Mouse (Mus musculus) stomach, postnatal 0 days (tissue): ENCODE data around the gene Frmd4b. TPM values are rescaled to one million over a fixed set of nuclear protein-coding genes. Genes with fewer than 3 reads are reported as not detected.

Source experiments
- ATAC-seq: fragments of 200-750 bp; cut with Nextera tagmentation; 2 replicates; pipeline ENCODE4 v1.8.0; 2017; ENCODE audit not compliant: low FRiP score, low TSS enrichment
- DNase-seq: peaks from one replicate; pipeline ENCODE4 v3.0.0-alpha.2; 2016; ENCODE audit warnings: low spot score
- H3K27ac ChIP-seq: fragments of 300-500 bp; sonication (generic); replicated peaks from 2 replicates; pipeline ENCODE4 v1.5.1; 2014; ENCODE audit warnings: mild to moderate bottlenecking, control low read depth
- H3K27me3 ChIP-seq: fragments of 300-500 bp; sonication (generic); 2 replicates; pipeline ENCODE4 v1.6.1; 2014; ENCODE audit warnings: low read length; ENCODE audit not compliant: control insufficient read depth, insufficient read depth
- H3K36me3 ChIP-seq: fragments of 300-500 bp; sonication (generic); 2 replicates; pipeline ENCODE4 v1.6.1; 2014; ENCODE audit warnings: low read length, mixed read lengths; ENCODE audit not compliant: control insufficient read depth, insufficient read depth
- H3K4me1 ChIP-seq: fragments of 300-500 bp; sonication (generic); replicated peaks from 2 replicates; pipeline ENCODE4 v1.6.1; 2014; ENCODE audit warnings: antibody characterized with exemption; ENCODE audit not compliant: control insufficient read depth, insufficient read depth
- H3K4me2 ChIP-seq: fragments of 300-500 bp; sonication (generic); replicated peaks from 2 replicates; pipeline ENCODE4 v1.6.1; 2014; ENCODE audit warnings: low read depth, mild to moderate bottlenecking, control low read depth, moderate library complexity
- H3K4me3 ChIP-seq: fragments of 300-500 bp; sonication (generic); 2 replicates; pipeline ENCODE4 v1.5.1; 2014; ENCODE audit warnings: low read depth, low read length, control low read depth
- H3K9ac ChIP-seq: fragments of 300-500 bp; sonication (generic); 2 replicates; pipeline ENCODE4 v1.6.1; 2014; ENCODE audit warnings: mild to moderate bottlenecking, low read length, control low read depth, mixed read lengths
- H3K9me3 ChIP-seq: fragments of 300-500 bp; sonication (generic); 2 replicates; pipeline ENCODE4 v1.6.1; 2016; ENCODE audit warnings: low read length; ENCODE audit not compliant: control insufficient read depth
- CTCF ChIP-seq: IDR thresholded peaks from 2 replicates; pipeline ENCODE4 v1.5.1; 2016; ENCODE audit warnings: antibody characterized with exemption, low read depth, mild to moderate bottlenecking, moderate library complexity
- EP300 ChIP-seq: optimal IDR thresholded peaks from 2 replicates; pipeline ENCODE3; 2016; ENCODE audit warnings: antibody characterized with exemption
- WGBS: fragments of 180-500 bp; shearing (Covaris S2); extraction: QIAGEN DNeasy Blood & Tissue Kit; methylation state at CpG from one replicate; pipeline ENCODE4 v1.1.7; 2014; 5-methylcytosine and 5-hydroxymethylcytosine counted together
- polyA plus RNA-seq: library from polyadenylated mRNA; unstranded; fragments of >200 nt; fragmentation: Nextera tagmentation; extraction: Ambion mirVana; gene quantifications from 2 replicates; pipeline ENCODE4 v1.2.1, GENCODE M21; 2015

Frmd4b gene
- polyA plus RNA-seq, 1 experiment from 2014 or later, result 11.2 TPM

- DNase-seq (no peak), ATAC-seq (no peak)
- no peak overlapping the region for H3K4me3 ChIP-seq
- 87% methylated on average over 3 of the region's 3 CpGs for WGBS
- H3K27me3 ChIP-seq, result no peaks in the 10 kb centered on the region
- H3K27ac ChIP-seq, result no peak overlapping the region
- H3K9ac ChIP-seq, result no peak overlapping the region
- no peaks in the 10 kb centered on the region for H3K36me3 ChIP-seq
- TF ChIP-seq EP300, result no peak
- TF ChIP-seq CTCF, result no peak
- 0 out of 2 replicates have a peak, but pooled peaks cover 3% of the 10 kb centered on the region for H3K4me1 ChIP-seq
- H3K4me2 ChIP-seq, result no peak overlapping the region
- H3K9me3 ChIP-seq, result no peaks in the 10 kb centered on the region
Observed at GRCm38 (mm10) chr6:97507893-97508292, 109.4 kb downstream of the Frmd4b start.

GRCm38 (mm10) chr6:97506141-97506650 lies 111.1 kb downstream of the Frmd4b start:
- no peaks in the 10 kb centered on the region for H3K9me3 ChIP-seq
- 8% methylated on average over 15 of the region's 15 CpGs for WGBS
- H3K4me2 ChIP-seq, result peak overlapping the region; percentile 32
- DNase-seq (peak; percentile 70), ATAC-seq (peak; percentile 82)
- H3K27me3 ChIP-seq, result no peaks in the 10 kb centered on the region
- H3K36me3 ChIP-seq, result no peaks in the 10 kb centered on the region
- H3K4me1 ChIP-seq, result 0 out of 2 replicates have a peak, but pooled peaks cover 3% of the 10 kb centered on the region
- peak overlapping the region; percentile 45; the same call in 1 of the 2 replicates for H3K27ac ChIP-seq
- TF ChIP-seq EP300 (no peak), CTCF (no peak)
- no peak overlapping the region for H3K4me3 ChIP-seq
- H3K9ac ChIP-seq, result no peak overlapping the region

GRCm38 (mm10) chr6:97504673-97505072 lies 112.7 kb downstream of the Frmd4b start:
- TF ChIP-seq EP300, result no peak
- no peak for TF ChIP-seq CTCF
- WGBS, result 65% methylated on average over 5 of the region's 5 CpGs
- no peak overlapping the region for H3K9ac ChIP-seq

GRCm38 (mm10) chr6:97501000-97501399 lies 116.3 kb downstream of the Frmd4b start:
- no peaks in the 10 kb centered on the region for H3K9me3 ChIP-seq
- 0 out of 2 replicates have a peak, but pooled peaks cover 3% of the 10 kb centered on the region for H3K4me1 ChIP-seq
- no peaks in the 10 kb centered on the region for H3K36me3 ChIP-seq
- H3K9ac ChIP-seq, result no peak overlapping the region
- no peak overlapping the region for H3K4me3 ChIP-seq
- TF ChIP-seq CTCF (peak; percentile 37; the same call in 1 of the 2 replicates), EP300 (no peak)
- WGBS, result 86% methylated on average over 7 of the region's 7 CpGs
- DNase-seq (no peak), ATAC-seq (no peak)
- no peak overlapping the region for H3K4me2 ChIP-seq
- no peaks in the 10 kb centered on the region for H3K27me3 ChIP-seq
- no peak overlapping the region for H3K27ac ChIP-seq

More at GRCm38 (mm10) chr6:97504673-97505072, 112.7 kb downstream of the Frmd4b start:
- H3K27me3 ChIP-seq, result no peaks in the 10 kb centered on the region
- no peak for ATAC-seq
- no peak overlapping the region for H3K27ac ChIP-seq
- no peaks in the 10 kb centered on the region for H3K36me3 ChIP-seq
- no peak overlapping the region for H3K4me3 ChIP-seq
- no peak overlapping the region for H3K4me2 ChIP-seq
- H3K4me1 ChIP-seq, result 0 out of 2 replicates have a peak, but pooled peaks cover 3% of the 10 kb centered on the region
- H3K9me3 ChIP-seq, result no peaks in the 10 kb centered on the region
- DNase-seq, result no peak

- DNase-seq (no peak), ATAC-seq (no peak)
- H3K9ac ChIP-seq, result no peak overlapping the region
- no peaks in the 10 kb centered on the region for H3K36me3 ChIP-seq
- H3K9me3 ChIP-seq, result no peaks in the 10 kb centered on the region
- no peak overlapping the region for H3K4me2 ChIP-seq
- no peaks in the 10 kb centered on the region for H3K4me1 ChIP-seq
- no peak overlapping the region for H3K27ac ChIP-seq
- no peak overlapping the region for H3K4me3 ChIP-seq
- 86% methylated on average over 6 of the region's 6 CpGs for WGBS
- H3K27me3 ChIP-seq, result no peaks in the 10 kb centered on the region
- TF ChIP-seq CTCF (no peak), EP300 (no peak)
Observed at GRCm38 (mm10) chr6:97500246-97500645, 117.1 kb downstream of the Frmd4b start.

- 90% methylated on average over 1 of the region's 1 CpGs for WGBS
- no peak for DNase-seq
- TF ChIP-seq EP300 (no peak), CTCF (no peak)
- no peak overlapping the region for H3K4me3 ChIP-seq
- no peaks in the 10 kb centered on the region for H3K27me3 ChIP-seq
- no peak for ATAC-seq
- no peaks in the 10 kb centered on the region for H3K9me3 ChIP-seq
- no peaks in the 10 kb centered on the region for H3K4me1 ChIP-seq
- no peak overlapping the region for H3K4me2 ChIP-seq
- no peak overlapping the region for H3K9ac ChIP-seq
- H3K27ac ChIP-seq, result no peak overlapping the region
- H3K36me3 ChIP-seq, result no peaks in the 10 kb centered on the region
Observed at GRCm38 (mm10) chr6:97496002-97496401, 121.3 kb downstream of the Frmd4b start.
